Mouse (Mus musculus): ENCODE results near the gene Tbl3.
A peak's percentile ranks its signal among the peaks of the same experiment; 100 is the strongest.

GRCm38 (mm10) chr17:24653967-24654710, 53.3 kb downstream of the Tbl3 start:
- TF ChIP-seq POLR2A (IDR thresholded peaks at IDR 0.05; ENCODE audit: control insufficient read depth, low read depth, low read length) = no peak
- TF ChIP-seq CTCF (IDR thresholded peaks at IDR 0.05; ENCODE audit: control insufficient read depth, insufficient read depth, insufficient replicate concordance, low read depth, low read length) = peak; percentile 99
